Mouse (Mus musculus) embryonic facial prominence, embryonic 10.5 days (tissue): Measurements from ENCODE around the gene Thoc2. TPM values are rescaled to one million over a fixed set of nuclear protein-coding genes. Genes with fewer than 3 reads are reported as not detected.

Experiments used
- DNase-seq: peaks from one replicate; pipeline ENCODE4 v3.0.0-alpha.2; 2017; ENCODE audit warnings: low spot score
- H3K27ac ChIP-seq: fragments of 300-500 bp; sonication (generic); replicated peaks from 2 replicates; pipeline ENCODE4 v1.5.1; 2016; ENCODE audit warnings: mild to moderate bottlenecking
- H3K27me3 ChIP-seq: fragments of 300-500 bp; sonication (generic); replicated peaks from 2 replicates; pipeline ENCODE4 v1.6.1; 2016; ENCODE audit warnings: low read depth, mild to moderate bottlenecking; ENCODE audit not compliant: poor library complexity, severe bottlenecking
- H3K36me3 ChIP-seq: fragments of 300-500 bp; sonication (generic); replicated peaks from 2 replicates; pipeline ENCODE4 v1.6.1; 2016; ENCODE audit warnings: mild to moderate bottlenecking, moderate library complexity
- H3K4me1 ChIP-seq: fragments of 300-500 bp; sonication (generic); 2 replicates; pipeline ENCODE4 v1.6.1; 2016
- H3K4me3 ChIP-seq: fragments of 300-500 bp; sonication (generic); 2 replicates; pipeline ENCODE4 v1.5.1; 2016; ENCODE audit warnings: mild to moderate bottlenecking, moderate library complexity
- H3K9me3 ChIP-seq: fragments of 300-500 bp; sonication (generic); 2 replicates; pipeline ENCODE4 v1.6.1; 2016; ENCODE audit warnings: mild to moderate bottlenecking
- WGBS: fragments of 180-500 bp; shearing (Covaris S2); methylation state at CpG from one replicate; pipeline ENCODE4 v1.1.7; 2016; 5-methylcytosine and 5-hydroxymethylcytosine counted together
- microRNA-seq: library from miRNA; unstranded; fragments of <30 nt; microRNA quantifications from one replicate; pipeline ENCODE4, GENCODE M21; 2017
- polyA plus RNA-seq: library from polyadenylated mRNA; unstranded; fragments of >200 nt; fragmentation: Nextera tagmentation; extraction: Ambion mirVana; gene quantifications from 2 replicates; pipeline ENCODE4 v1.2.1, GENCODE M21; 2016

Thoc2 gene
- polyA plus RNA-seq, 1 experiment from 2014 or later = 79.3 TPM

DNA sequence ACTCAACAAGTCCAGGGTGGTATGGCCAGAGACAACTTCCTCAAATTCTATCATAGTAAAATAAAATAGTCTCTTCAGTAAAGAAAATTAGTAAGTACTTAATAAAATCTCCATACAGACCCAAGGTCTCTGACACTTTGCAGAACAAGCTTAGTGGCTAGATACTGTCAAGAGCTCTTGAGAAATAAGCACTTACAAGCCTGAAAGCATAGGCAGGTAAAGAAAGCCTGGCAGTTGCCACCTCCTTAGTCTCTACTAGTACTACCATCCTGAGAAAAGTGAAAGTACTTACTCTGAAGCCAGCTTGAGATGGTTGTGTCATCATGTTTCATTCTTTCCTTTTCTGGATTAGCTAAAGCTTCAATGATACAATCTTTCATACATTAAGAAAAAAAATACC lies 82.7 kb downstream of the Thoc2 start:
- Histone ChIP-seq H3K9me3 (no peaks in the 10 kb centered on the region), H3K4me1 (no peaks in the 10 kb centered on the region), H3K27me3 (no peaks in the 10 kb centered on the region), H3K27ac (no peak overlapping the region), H3K4me3 (no peak overlapping the region), H3K36me3 (peaks cover 25% of the 10 kb centered on the region)
- DNase-seq = no peak

DNA sequence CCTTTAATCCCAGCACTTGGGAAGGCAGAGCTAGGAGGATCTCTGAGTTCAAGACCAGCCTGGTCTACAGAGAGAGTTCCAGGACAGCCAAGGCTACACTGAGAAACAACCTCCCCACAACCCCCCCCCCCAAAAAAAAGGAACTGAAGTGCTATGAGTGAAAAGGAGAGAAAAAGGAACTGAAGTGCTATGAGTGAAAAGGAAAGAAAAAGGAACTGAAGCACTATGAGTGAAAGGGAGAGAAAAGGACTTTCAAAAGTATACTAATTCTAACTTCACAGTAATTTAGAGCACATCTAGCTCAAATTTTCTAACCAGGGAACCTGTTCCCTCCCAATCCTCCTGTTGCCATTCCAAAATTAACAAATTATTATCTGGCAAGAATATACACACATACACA lies 114.9 kb downstream of the Thoc2 start:
- no peak for DNase-seq
- Histone ChIP-seq H3K4me3 (no peak overlapping the region), H3K27ac (no peak overlapping the region), H3K36me3 (peaks cover 3% of the 10 kb centered on the region; the same call in 1 of the 2 replicates), H3K9me3 (no peaks in the 10 kb centered on the region), H3K27me3 (no peaks in the 10 kb centered on the region), H3K4me1 (no peaks in the 10 kb centered on the region)

DNA sequence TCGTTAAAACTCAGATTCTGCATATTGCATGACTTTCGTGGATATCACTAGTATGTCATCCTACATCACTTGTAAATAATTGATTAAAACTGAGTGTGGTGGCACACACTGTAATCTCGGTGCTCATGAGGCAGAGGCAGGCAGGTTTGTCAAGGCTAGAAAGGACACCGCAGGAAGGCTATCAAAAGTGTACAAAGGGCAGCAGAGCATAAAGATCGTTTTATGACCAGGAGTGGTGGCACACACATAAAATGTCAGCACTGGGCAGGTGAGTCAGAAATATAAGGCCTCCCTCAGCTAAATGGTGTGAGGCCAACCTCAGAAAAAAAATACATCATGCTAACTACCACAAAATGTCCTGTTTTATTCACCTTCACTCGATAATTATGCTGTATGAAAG lies 127.2 kb downstream of the Thoc2 start:
- no peaks in the 10 kb centered on the region for H3K4me1 ChIP-seq
- H3K36me3 ChIP-seq = 0 out of 2 replicates have a peak, but pooled peaks cover 4% of the 10 kb centered on the region
- H3K27me3 ChIP-seq = no peaks in the 10 kb centered on the region
- WGBS = 93% methylated on average over 6 of the region's 6 CpGs
- no peak overlapping the region for H3K27ac ChIP-seq
- H3K4me3 ChIP-seq = no peak overlapping the region
- DNase-seq = no peak
- no peaks in the 10 kb centered on the region for H3K9me3 ChIP-seq

Small RNA genes within 50 kb of the gene (microRNA-seq; reads per million reads assigned to microRNA genes)
- not detected for gene Gm44490

Other genes starting within 250 kb of the Thoc2 start
- gene Xiap, start 139.0 kb upstream of the Thoc2 start, polyA plus RNA-seq = 11.4 and 11.8 TPM in 2 replicates
- gene Stag2, start 228.6 kb upstream of the Thoc2 start, polyA plus RNA-seq = 43.2 and 45.5 TPM in 2 replicates